In the genomic region with DNA sequence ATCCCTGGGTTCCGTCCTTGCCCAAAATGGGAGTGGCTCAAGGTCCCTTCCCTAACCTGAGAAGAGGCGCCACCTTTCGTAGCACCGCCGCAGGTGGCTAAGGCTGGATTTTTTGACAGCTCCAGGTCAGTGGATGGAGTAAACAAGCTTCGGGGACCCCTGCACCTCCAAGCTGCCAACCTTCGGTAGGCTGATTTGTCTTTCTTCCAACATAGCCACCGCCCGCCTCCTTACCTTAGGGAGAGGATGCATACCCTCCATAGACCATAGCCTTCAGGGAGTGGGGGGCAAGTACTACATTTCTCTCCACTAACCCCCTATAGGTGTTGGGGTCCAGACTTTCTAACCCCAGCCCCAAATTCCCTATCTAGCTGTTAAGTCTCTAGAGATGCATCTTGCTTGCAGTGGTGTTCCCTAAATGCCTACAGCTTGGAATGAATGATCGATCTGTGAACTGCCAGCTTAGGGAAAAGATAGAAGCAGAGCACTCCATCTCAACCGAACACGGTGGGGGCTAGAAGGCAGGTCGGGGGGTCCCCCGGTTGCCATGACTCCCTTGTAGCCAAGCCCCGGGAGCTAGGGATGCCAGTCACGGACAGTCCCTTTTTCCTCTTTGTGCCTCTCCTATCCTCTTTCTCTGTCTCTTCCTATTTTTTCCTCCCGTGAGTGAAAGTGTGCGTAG, we compare ENCODE assay signal across 8 mouse cellular contexts. TPM values are rescaled to one million over a fixed set of nuclear protein-coding genes. Genes with fewer than 3 reads are reported as not detected.
A peak's percentile ranks its signal among the peaks of the same experiment; 100 is the strongest.
DNase-seq lines count a peak whose midpoint lies in the region; ATAC-seq lines count a peak whose summit lies in the region.

No protein-coding gene starts in this region.

- peak overlapping the region; percentile 71 for H3K4me2 ChIP-seq in kidney, embryonic 16.5 days (replicated peaks; ENCODE audit: low read depth, low read length)
- H3K4me2 ChIP-seq in intestine, embryonic 15.5 days (replicated peaks) = peak overlapping the region; percentile 73
- peak overlapping the region; percentile 78 for H3K4me2 ChIP-seq in neural tube, embryonic 12.5 days (replicated peaks)

- H3K27ac ChIP-seq in kidney, embryonic 16.5 days (ENCODE audit: low read length) = no peak overlapping the region
- no peak overlapping the region for H3K27ac ChIP-seq in intestine, embryonic 15.5 days
- H3K27ac ChIP-seq in neural tube, embryonic 12.5 days = peak overlapping the region; percentile 79

- H3K9ac ChIP-seq in kidney, embryonic 16.5 days (replicated peaks; ENCODE audit: low read length) = 0 out of 2 replicates have a peak overlapping the region, but pooled peaks have one; percentile 15
- H3K9ac ChIP-seq in intestine, embryonic 15.5 days = no peak overlapping the region
- H3K9ac ChIP-seq in neural tube, embryonic 12.5 days = peak overlapping the region; percentile 77

- peaks cover 16% of the 10 kb centered on the region for H3K4me1 ChIP-seq in kidney, embryonic 16.5 days (ENCODE audit: insufficient read depth, low read length)
- H3K4me1 ChIP-seq in intestine, embryonic 15.5 days (replicated peaks) = peaks cover 17% of the 10 kb centered on the region
- peaks cover 13% of the 10 kb centered on the region for H3K4me1 ChIP-seq in neural tube, embryonic 12.5 days

- no peaks in the 10 kb centered on the region for H3K9me3 ChIP-seq in kidney, embryonic 16.5 days (ENCODE audit: low read length)
- no peaks in the 10 kb centered on the region for H3K9me3 ChIP-seq in intestine, embryonic 15.5 days
- H3K9me3 ChIP-seq in neural tube, embryonic 12.5 days = no peaks in the 10 kb centered on the region

- peaks cover 33% of the 10 kb centered on the region for H3K27me3 ChIP-seq in kidney, embryonic 16.5 days (ENCODE audit: insufficient read depth, low read length)
- H3K27me3 ChIP-seq in intestine, embryonic 15.5 days (replicated peaks) = peaks cover 21% of the 10 kb centered on the region
- H3K27me3 ChIP-seq in neural tube, embryonic 12.5 days (replicated peaks) = peaks cover 8% of the 10 kb centered on the region

- H3K36me3 ChIP-seq in kidney, embryonic 16.5 days (ENCODE audit: insufficient read depth, low read length) = no peaks in the 10 kb centered on the region
- no peaks in the 10 kb centered on the region for H3K36me3 ChIP-seq in intestine, embryonic 15.5 days
- no peaks in the 10 kb centered on the region for H3K36me3 ChIP-seq in neural tube, embryonic 12.5 days

- ATAC-seq in kidney, embryonic 16.5 days (ENCODE audit: low FRiP score, low TSS enrichment) = no peak
- peak; percentile 18; the same call in 1 of the 2 replicates for ATAC-seq in intestine, embryonic 15.5 days
- peak; percentile 76 for ATAC-seq in neural tube, embryonic 12.5 days (ENCODE audit: low FRiP score, low read depth)
- ATAC-seq in inflammation-experienced regulatory T-cells, adult 6 months = no peak

- 5% methylated on average over 18 of the region's 18 CpGs for WGBS in kidney, embryonic 16.5 days
- 6% methylated on average over 18 of the region's 18 CpGs for WGBS in intestine, embryonic 15.5 days
- 3% methylated on average over 18 of the region's 18 CpGs for WGBS in neural tube, embryonic 12.5 days

- DNase-seq in kidney, adult 9 months = no peak
- DNase-seq in ZHBTc4 (ENCODE audit: low read depth, low spot score) = peak; percentile 3
- DNase-seq in embryo, embryonic 10.5 days (ENCODE audit: low spot score) = peak; percentile 31
- no peak for DNase-seq in spleen, adult 18-20 months

- H3K4me3 ChIP-seq in kidney, embryonic 16.5 days (ENCODE audit: low read length) = peak overlapping the region; percentile 42
- H3K4me3 ChIP-seq in intestine, embryonic 15.5 days (replicated peaks) = peak overlapping the region; percentile 35
- peak overlapping the region; percentile 51 for H3K4me3 ChIP-seq in neural tube, embryonic 12.5 days

RNA-seq across cellular contexts. Expression of gene Chl1, which starts 1.0 kb away (rescaled TPM):
- 0.22 and 0.32 TPM in 2 replicates for polyA plus RNA-seq in kidney, embryonic 16.5 days (2015; fragmentation: Nextera tagmentation; extraction: Ambion mirVana)
- 3.4 and 3.9 TPM in 2 replicates for polyA plus RNA-seq in intestine, embryonic 15.5 days (2015; fragmentation: Nextera tagmentation; extraction: Ambion mirVana)
- 39.0 and 51.1 TPM in 2 replicates for polyA plus RNA-seq in neural tube, embryonic 12.5 days (2016; fragmentation: Nextera tagmentation; extraction: Ambion mirVana)
- polyA plus RNA-seq in inflammation-experienced regulatory T-cells, adult 6 months (2017; shearing (Covaris generic)) = under 1 TPM in 1 of 3 experiments, not detected in 2; 0.30 TPM

Comparison
In these comparisons a context has a peak if more than half of its experiments do, and no peak if none do; other contexts are left out.
1. ATAC-seq: peak in intestine, embryonic 15.5 days (single experiment) and neural tube, embryonic 12.5 days (single experiment); none in kidney, embryonic 16.5 days (single experiment) and inflammation-experienced regulatory T-cells, adult 6 months (single experiment).
2. DNase-seq: peak in ZHBTc4 (single experiment) and embryo, embryonic 10.5 days (single experiment); none in kidney, adult 9 months (single experiment) and spleen, adult 18-20 months (0 of 2).
3. Peak in every context shown above with its lines, with median percentiles within 50 percentile points of each other: H3K4me2 ChIP-seq and H3K4me3 ChIP-seq.